Mouse (Mus musculus) heart, adult 2 months (tissue): Measurements from ENCODE around the gene Hsd17b6. TPM values are rescaled to one million over a fixed set of nuclear protein-coding genes. Genes with fewer than 3 reads are reported as not detected.

Source experiments
- DNase-seq, 2 experiments: peaks; one replicate each; pipeline ENCODE4 v3.0.0; 2021
- H3K27ac ChIP-seq: fragments of 200-600 bp; 2 replicates; pipeline ENCODE4 v1.8.1; 2022
- H3K27me3 ChIP-seq: fragments of 200-500 bp; 2 replicates; pipeline ENCODE4 v1.6.1; 2012; ENCODE audit warnings: mild to moderate bottlenecking, low read length, inconsistent platforms, mixed read lengths; ENCODE audit not compliant: control insufficient read depth, insufficient read depth
- H3K36me3 ChIP-seq: fragments of 200-500 bp; 2 replicates; pipeline ENCODE4 v1.6.1; 2012; ENCODE audit warnings: low read length, inconsistent platforms; ENCODE audit not compliant: control insufficient read depth, insufficient read depth
- H3K4me1 ChIP-seq: fragments of 200-500 bp; 2 replicates; pipeline ENCODE4 v1.6.1; 2011; ENCODE audit warnings: low read length; ENCODE audit not compliant: control insufficient read depth, insufficient read depth
- H3K4me3 ChIP-seq: fragments of 200-600 bp; 2 replicates; pipeline ENCODE4 v1.8.1; 2022
- H3K79me2 ChIP-seq: fragments of 200-500 bp; replicated peaks from 2 replicates; pipeline ENCODE4 v1.6.1; 2012; ENCODE audit warnings: mild to moderate bottlenecking, inconsistent platforms, low read length, moderate library complexity, mixed read lengths; ENCODE audit not compliant: control insufficient read depth, insufficient read depth
- H3K9ac ChIP-seq: fragments of 200-500 bp; 2 replicates; pipeline ENCODE4 v1.6.1; 2012; ENCODE audit warnings: low read depth, mild to moderate bottlenecking, control low read depth, inconsistent platforms, low read length, mixed read lengths
- CTCF ChIP-seq: fragments of 200-600 bp; IDR thresholded peaks from 2 replicates; pipeline ENCODE4 v1.8.1; 2022; ENCODE audit warnings: antibody characterized with exemption, mild to moderate bottlenecking, moderate library complexity
- EP300 ChIP-seq: fragments of 200-500 bp; IDR thresholded peaks from 2 replicates; pipeline ENCODE4 v1.6.1; 2011; ENCODE audit warnings: low read depth, low read length, control low read depth; ENCODE audit not compliant: insufficient read depth
- POLR2A ChIP-seq: fragments of 200-500 bp; IDR thresholded peaks from 2 replicates; pipeline ENCODE4 v1.6.1; 2011; ENCODE audit warnings: mild to moderate bottlenecking, low read depth, low read length, control low read depth; ENCODE audit not compliant: insufficient read depth
- WGBS: fragments of 180-500 bp; shearing (Covaris S2); methylation state at CpG from one replicate; pipeline ENCODE4 v1.1.7; 2018; 5-methylcytosine and 5-hydroxymethylcytosine counted together
- intact Hi-C: fragments of 180-260 bp; cut with DNase I; formaldehyde crosslinking; loops from one replicate; pipeline ENCODE4 v1.15.1; 2025
- polyA plus RNA-seq: library from polyadenylated mRNA; depleted of rRNA; stranded (reverse); fragments of >200 nt; gene quantifications from 2 replicates; pipeline ENCODE4 v1.2.3, GENCODE M21; 2012
- total RNA-seq, 2 experiments: library from RNA; stranded (reverse); gene quantifications; 2 replicates each; pipeline ENCODE4 v1.2.3; 2021

Hsd17b6 gene
- total and polyA plus RNA-seq, 3 experiments: not detected

GRCm38 (mm10) chr10:128015068-128015934 lies 7.9 kb upstream of the Hsd17b6 start, which contains the start of gene Prim1:
Gene Prim1 (plus strand): TSS chr10:128015168.
- peak within 1 kb of the TSS; percentile 54 for H3K9ac ChIP-seq
- H3K27ac ChIP-seq: no peak within 1 kb of the TSS; the same call in 1 of the 2 replicates
- no peaks in the 10 kb centered on the region for H3K4me1 ChIP-seq
- no peaks in the 10 kb centered on the region for H3K27me3 ChIP-seq
- WGBS: 4% methylated on average over 31 of the region's 31 CpGs
- H3K36me3 ChIP-seq: no peaks in the 10 kb centered on the region
- H3K79me2 ChIP-seq: no peaks in the 10 kb centered on the region
- no peak for TF ChIP-seq CTCF
- TF ChIP-seq EP300: no peak
- TF ChIP-seq POLR2A: no peak
- DNase-seq: peak; percentile 82 to 83
- intact Hi-C loops: no loop called here
- H3K4me3 ChIP-seq: peak within 1 kb of the TSS; percentile 59

GRCm38 (mm10) chr10:128009735-128010134 lies 2.3 kb upstream of the Hsd17b6 start:
- Histone ChIP-seq H3K9ac (no peak overlapping the region), H3K27me3 (no peaks in the 10 kb centered on the region), H3K27ac (no peak overlapping the region), H3K79me2 (no peaks in the 10 kb centered on the region), H3K36me3 (no peaks in the 10 kb centered on the region), H3K4me3 (no peak overlapping the region), H3K4me1 (no peaks in the 10 kb centered on the region)
- TF ChIP-seq POLR2A (no peak), CTCF (no peak), EP300 (no peak)
- DNase-seq: no peak
- intact Hi-C loops: loop anchor here (5.0 to 10.0 kb wide), 3 partner anchors 272 to 367 kb away; partner anchors contain the start of genes Stat6 and Zbtb39
- WGBS: 71% methylated on average over 5 of the region's 5 CpGs

GRCm38 (mm10) chr10:128008207-128008889 lies 937 bp upstream of the Hsd17b6 start:
- WGBS: 4% methylated on average over 4 of the region's 4 CpGs

GRCm38 (mm10) chr10:128005479-128005878 lies 1.9 kb downstream of the Hsd17b6 start:
- 85% methylated on average over 8 of the region's 8 CpGs for WGBS
- H3K9ac ChIP-seq: no peak overlapping the region
- TF ChIP-seq CTCF (no peak), EP300 (no peak), POLR2A (no peak)
- no peak overlapping the region for H3K27ac ChIP-seq
- no peaks in the 10 kb centered on the region for H3K27me3 ChIP-seq
- no peaks in the 10 kb centered on the region for H3K79me2 ChIP-seq
- intact Hi-C loops: loop anchor here (5.0 to 10.0 kb wide), 3 partner anchors 268 to 363 kb away; partner anchors contain the start of genes Stat6 and Zbtb39
- no peak overlapping the region for H3K4me3 ChIP-seq
- no peak for DNase-seq
- no peaks in the 10 kb centered on the region for H3K4me1 ChIP-seq
- H3K36me3 ChIP-seq: no peaks in the 10 kb centered on the region

More at GRCm38 (mm10) chr10:128008207-128008889, 937 bp upstream of the Hsd17b6 start:
- no peak for TF ChIP-seq EP300
- TF ChIP-seq CTCF: peak; percentile 93
- no peaks in the 10 kb centered on the region for H3K79me2 ChIP-seq
- no peaks in the 10 kb centered on the region for H3K36me3 ChIP-seq
- H3K9ac ChIP-seq: no peak overlapping the region
- no peak overlapping the region for H3K4me3 ChIP-seq
- intact Hi-C loops: loop anchor here (1.0 to 10.0 kb wide), 5 partner anchors 52 to 366 kb away; partner anchors contain the start of genes Stat6 and Zbtb39
- peak; percentile 64 to 77 for DNase-seq
- no peaks in the 10 kb centered on the region for H3K27me3 ChIP-seq
- H3K4me1 ChIP-seq: no peaks in the 10 kb centered on the region
- H3K27ac ChIP-seq: no peak overlapping the region

GRCm38 (mm10) chr10:128004918-128005317 lies 2.5 kb downstream of the Hsd17b6 start:
- Histone ChIP-seq H3K36me3 (no peaks in the 10 kb centered on the region), H3K79me2 (no peaks in the 10 kb centered on the region), H3K4me1 (no peaks in the 10 kb centered on the region), H3K27ac (no peak overlapping the region), H3K27me3 (no peaks in the 10 kb centered on the region), H3K9ac (no peak overlapping the region), H3K4me3 (no peak overlapping the region)
- 77% methylated on average over 10 of the region's 10 CpGs for whole genome bisulfite sequencing
- intact Hi-C loops: loop anchor here (5.0 to 10.0 kb wide), 3 partner anchors 268 to 363 kb away; partner anchors contain the start of genes Stat6 and Zbtb39
- DNase-seq: no peak
- TF ChIP-seq CTCF (no peak), POLR2A (no peak), EP300 (no peak)
